Mouse (Mus musculus) ES-E14 (cell line): Measurements from ENCODE around the gene Tmem268. TPM values are rescaled to one million over a fixed set of nuclear protein-coding genes. Genes with fewer than 3 reads are reported as not detected.

Experiments used
- DNase-seq: peaks from one replicate; pipeline ENCODE4 v3.0.0-alpha.2; 2013; ENCODE audit warnings: low read depth, low spot score
- H3K27ac ChIP-seq: 2 replicates; pipeline ENCODE4 v1.5.1; 2012; ENCODE audit warnings: low read depth, mild to moderate bottlenecking, low read length, moderate library complexity, mixed read lengths; ENCODE audit not compliant: poor library complexity, insufficient read depth, severe bottlenecking
- H3K36me3 ChIP-seq: 2 replicates; pipeline ENCODE4 v1.6.1; 2012; ENCODE audit warnings: mild to moderate bottlenecking, low read length, moderate library complexity, mixed read lengths; ENCODE audit not compliant: control insufficient read depth, poor library complexity, insufficient read depth, severe bottlenecking
- H3K4me1 ChIP-seq, 2 experiments: fragments of 150-350 bp in 1 of 2; sonication (generic) in 1 of 2; 2 replicates each; pipeline ENCODE4 v1.6.1; 2012; ENCODE audit warnings: low read length in 2 of 2, mild to moderate bottlenecking in 1 of 2, mixed read lengths in 1 of 2; ENCODE audit not compliant: control insufficient read depth in 2 of 2, insufficient read depth in 2 of 2, poor library complexity in 1 of 2
- H3K4me3 ChIP-seq, 2 experiments: fragments of 150-350 bp in 1 of 2; sonication (generic) in 1 of 2; 2 replicates each; pipeline ENCODE4 v1.5.1; 2012; ENCODE audit warnings: low read length in 2 of 2, low read depth in 1 of 2, mild to moderate bottlenecking in 1 of 2, mixed read lengths in 1 of 2; ENCODE audit not compliant: insufficient read depth in 1 of 2, poor library complexity in 1 of 2, severe bottlenecking in 1 of 2
- H3K9ac ChIP-seq: 2 replicates; pipeline ENCODE4 v1.6.1; 2012; ENCODE audit warnings: low read depth, mild to moderate bottlenecking, low read length, mixed read lengths; ENCODE audit not compliant: poor library complexity, insufficient read depth, severe bottlenecking
- H3K9me3 ChIP-seq: fragments of 150-350 bp; sonication (generic); 2 replicates; pipeline ENCODE4 v1.6.1; 2012; ENCODE audit warnings: low read depth, mild to moderate bottlenecking, low read length; ENCODE audit not compliant: control insufficient read depth, insufficient read depth
- CHD2 ChIP-seq: IDR thresholded peaks from 2 replicates; pipeline ENCODE4 v1.6.1; 2014; ENCODE audit warnings: mild to moderate bottlenecking, low read depth, low read length, inconsistent platforms
- HCFC1 ChIP-seq: IDR thresholded peaks from 2 replicates; pipeline ENCODE4 v1.6.1; 2012; ENCODE audit warnings: low read length, inconsistent platforms, borderline replicate concordance; ENCODE audit not compliant: insufficient read depth
- MAFK ChIP-seq: IDR thresholded peaks from 2 replicates; pipeline ENCODE4 v1.6.1; 2014; ENCODE audit warnings: mild to moderate bottlenecking, low read depth, low read length, inconsistent platforms; ENCODE audit not compliant: insufficient read depth
- ZC3H11A ChIP-seq: IDR thresholded peaks from 2 replicates; pipeline ENCODE4 v1.6.1; 2012; ENCODE audit warnings: low read depth, mild to moderate bottlenecking, inconsistent platforms, low read length, borderline replicate concordance
- ZNF384 ChIP-seq: IDR thresholded peaks from 2 replicates; pipeline ENCODE4 v1.6.1; 2012; ENCODE audit warnings: low read depth, low read length, inconsistent platforms
- in situ Hi-C, 2 experiments: fragments of 600-800 bp; cut with MboI; formaldehyde crosslinking; loops; one replicate each; pipeline ENCODE4 v1.15.1; 2025; ENCODE audit warnings: low sequenced_read_pairs in 2 of 2, inconsistent platforms in 1 of 2; ENCODE audit not compliant: unreplicated experiment in 2 of 2
- total RNA-seq: library from RNA; depleted of rRNA; stranded (reverse); fragments of 300-350 nt; gene quantifications from 2 replicates; pipeline ENCODE4 v1.2.3, GENCODE M21; 2012

Gene Tmem268
- total RNA-seq, 1 experiment, result 4.1 TPM

DNA sequence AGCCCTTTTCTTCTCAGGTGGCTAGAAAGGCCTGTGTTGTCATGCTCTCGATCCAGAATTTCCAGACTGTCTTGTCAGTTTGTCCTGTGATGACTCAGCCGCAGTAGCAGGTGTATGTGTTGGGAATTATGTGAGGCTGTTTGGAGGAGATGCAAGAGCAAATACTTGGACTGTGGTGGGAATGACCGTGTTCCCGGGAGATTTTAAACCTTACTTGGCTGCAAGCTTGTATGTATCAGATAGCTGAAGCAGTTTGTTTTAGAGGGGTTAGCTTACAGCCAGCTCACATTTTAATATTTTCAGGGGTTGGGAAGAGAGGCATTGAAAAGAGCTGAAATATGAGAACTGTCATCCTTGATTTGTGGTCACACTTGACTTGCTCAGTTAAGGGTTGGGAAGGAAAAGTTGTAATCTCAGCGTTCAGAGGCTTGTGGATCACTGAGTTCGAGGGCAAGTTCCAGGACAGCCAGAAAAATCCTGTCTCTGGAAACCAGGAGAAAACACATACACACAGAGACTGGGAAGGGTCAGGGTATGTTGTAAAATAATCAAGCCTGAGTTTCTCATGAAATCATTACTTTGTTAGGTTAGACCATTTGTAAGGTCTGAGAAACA, 12.0 kb upstream of the Tmem268 start:
- peak overlapping the region; percentile 95; the same call in 1 of the 2 replicates for H3K9ac ChIP-seq
- no peak overlapping the region for H3K4me3 ChIP-seq

DNA sequence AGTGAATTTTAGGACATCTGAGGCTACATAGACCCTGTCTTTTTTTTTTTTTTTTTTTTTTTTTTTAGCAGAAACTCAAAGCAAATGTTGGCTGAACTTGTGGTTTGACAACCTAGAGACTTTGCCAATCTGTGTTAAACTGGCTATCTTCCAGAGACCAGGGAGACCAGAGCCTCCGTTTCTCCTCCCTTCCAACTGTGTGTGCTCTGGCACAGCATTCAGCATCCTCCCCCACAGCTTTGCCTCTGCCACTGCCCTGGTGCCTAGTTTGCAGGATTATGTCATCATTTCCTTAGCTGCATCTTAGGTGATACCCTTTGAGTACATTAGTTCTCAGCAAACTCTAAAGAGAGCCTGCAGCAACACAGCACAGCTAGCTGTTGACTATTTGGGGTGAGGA, 10.8 kb upstream of the Tmem268 start:
- no peak for TF ChIP-seq HCFC1
- TF ChIP-seq ZC3H11A, result no peak
- no peak for TF ChIP-seq CHD2
- no peak for TF ChIP-seq ZNF384
- TF ChIP-seq MAFK, result no peak
- H3K4me1 ChIP-seq, result peaks cover 0 to 8% of the 10 kb centered on the region in 2 experiments; a peak in 3 of 4 replicates
- no peak overlapping the region for H3K9ac ChIP-seq
- no peak overlapping the region for H3K27ac ChIP-seq
- peaks cover 18% of the 10 kb centered on the region for H3K36me3 ChIP-seq
- in situ Hi-C loops, result no loop called here
- no peak overlapping the region for H3K4me3 ChIP-seq
- DNase-seq, result no peak
- H3K9me3 ChIP-seq, result no peaks in the 10 kb centered on the region

More for the DNA sequence above, 12.0 kb upstream of the Tmem268 start:
- Histone ChIP-seq H3K27ac (no peak overlapping the region), H3K36me3 (peaks cover 11% of the 10 kb centered on the region), H3K9me3 (no peaks in the 10 kb centered on the region), H3K4me1 (peaks cover 0 to 8% of the 10 kb centered on the region in 2 experiments; a peak in 3 of 4 replicates)
- in situ Hi-C loops, result no loop called here
- no peak for DNase-seq
- TF ChIP-seq ZNF384 (no peak), CHD2 (no peak), HCFC1 (no peak), MAFK (no peak), ZC3H11A (no peak)

GRCm38 (mm10) chr4:63548491-63548890, 10.1 kb upstream of the Tmem268 start:
- DNase-seq, result no peak
- H3K36me3 ChIP-seq, result peaks cover 18% of the 10 kb centered on the region
- peaks cover 0 to 8% of the 10 kb centered on the region in 2 experiments; a peak in 3 of 4 replicates for H3K4me1 ChIP-seq
- H3K9ac ChIP-seq, result no peak overlapping the region
- in situ Hi-C loops, result no loop called here
- no peak overlapping the region for H3K27ac ChIP-seq
- no peak overlapping the region for H3K4me3 ChIP-seq
- no peaks in the 10 kb centered on the region for H3K9me3 ChIP-seq
- TF ChIP-seq HCFC1, result no peak
- TF ChIP-seq CHD2, result no peak
- TF ChIP-seq ZC3H11A, result no peak
- TF ChIP-seq ZNF384, result no peak
- TF ChIP-seq MAFK, result no peak

GRCm38 (mm10) chr4:63550908-63551307, 7.7 kb upstream of the Tmem268 start:
- Histone ChIP-seq H3K4me3 (no peak overlapping the region), H3K27ac (no peak overlapping the region), H3K9ac (no peak overlapping the region), H3K36me3 (peaks cover 18% of the 10 kb centered on the region), H3K9me3 (no peaks in the 10 kb centered on the region), H3K4me1 (no peaks in the 10 kb centered on the region; a peak in 1 of 4 replicates)
- no peak for DNase-seq
- no peak for TF ChIP-seq ZC3H11A
- no peak for TF ChIP-seq HCFC1
- TF ChIP-seq ZNF384, result no peak
- no peak for TF ChIP-seq MAFK
- no peak for TF ChIP-seq CHD2
- in situ Hi-C loops, result no loop called here
